Mouse (Mus musculus): ENCODE measurements around the gene Gdpd3.

DNA sequence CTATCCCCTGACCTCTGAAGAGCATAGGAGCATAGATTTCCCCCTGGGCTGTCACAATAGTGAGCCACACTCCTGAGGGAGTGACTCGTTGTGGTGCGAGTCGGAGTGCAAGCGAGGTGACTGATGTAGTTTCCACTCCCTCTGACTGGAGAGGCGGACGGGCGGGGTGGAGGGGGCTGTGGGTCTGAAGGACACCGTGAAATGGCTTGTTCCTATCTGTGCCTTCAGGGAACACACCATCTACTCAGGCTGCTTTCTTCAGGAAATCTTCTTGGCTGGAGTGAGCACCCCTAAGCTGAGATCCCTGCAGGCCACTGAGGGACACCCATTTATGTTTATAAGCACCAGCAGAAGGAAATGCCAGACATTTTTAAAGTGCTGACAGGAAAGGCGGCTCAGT, 56.6 kb downstream of the Gdpd3 start:
- TF ChIP-seq SIN3A (IDR thresholded peaks at IDR 0.05; ENCODE audit: low read length) (no peak), POLR2A (IDR thresholded peaks at IDR 0.05; ENCODE audit: low read depth, low read length) (no peak), SMC3 (IDR thresholded peaks at IDR 0.05; ENCODE audit: low read depth, low read length) (no peak), MEF2A (IDR thresholded peaks at IDR 0.05; ENCODE audit: borderline replicate concordance, low read depth, low read length) (no peak), CTCF (conservative IDR thresholded peaks at IDR 0.05 in 1 of 2, IDR thresholded peaks at IDR 0.05 in 1 of 2; ENCODE audit: low read depth in 2 of 2, low read length in 2 of 2) (no peak), TBP (conservative IDR thresholded peaks at IDR 0.05; ENCODE audit: low read depth, low read length) (no peak)

Data from CH12.LX (cell line).